Mouse (Mus musculus) intestine, embryonic 14.5 days (tissue): ENCODE data around the gene Xrcc5. TPM values are rescaled to one million over a fixed set of nuclear protein-coding genes. Genes with fewer than 3 reads are reported as not detected.

Source experiments
- ATAC-seq: fragments of 200-750 bp; cut with Nextera tagmentation; replicated peaks from 2 replicates; pipeline ENCODE4 v1.8.0; 2017; ENCODE audit warnings: low read depth, moderate number of reproducible peaks, moderate TSS enrichment, moderate library complexity; ENCODE audit not compliant: low FRiP score, low TSS enrichment
- DNase-seq: peaks from one replicate; pipeline ENCODE4 v3.0.0-alpha.2; 2018; ENCODE audit warnings: low spot score
- H3K27ac ChIP-seq: fragments of 300-500 bp; sonication (generic); 2 replicates; pipeline ENCODE4 v1.5.1; 2014; ENCODE audit warnings: low read depth, mild to moderate bottlenecking, control low read depth
- H3K27me3 ChIP-seq: fragments of 300-500 bp; sonication (generic); replicated peaks from 2 replicates; pipeline ENCODE4 v1.6.1; 2014; ENCODE audit warnings: low read length, control low read depth; ENCODE audit not compliant: control insufficient read depth, insufficient read depth
- H3K36me3 ChIP-seq: fragments of 300-500 bp; sonication (generic); 2 replicates; pipeline ENCODE4 v1.6.1; 2014; ENCODE audit warnings: low read length, control low read depth; ENCODE audit not compliant: control insufficient read depth, insufficient read depth
- H3K4me1 ChIP-seq: fragments of 300-500 bp; sonication (generic); replicated peaks from 2 replicates; pipeline ENCODE4 v1.6.1; 2014; ENCODE audit warnings: low read length, control low read depth, mixed read lengths; ENCODE audit not compliant: control insufficient read depth, insufficient read depth
- H3K4me2 ChIP-seq: fragments of 300-500 bp; sonication (generic); 2 replicates; pipeline ENCODE4 v1.6.1; 2014; ENCODE audit warnings: low read length
- H3K4me3 ChIP-seq: fragments of 300-500 bp; sonication (generic); 2 replicates; pipeline ENCODE4 v1.5.1; 2014; ENCODE audit warnings: low read depth, low read length, control low read depth, mixed read lengths
- H3K9ac ChIP-seq: fragments of 300-500 bp; sonication (generic); 2 replicates; pipeline ENCODE4 v1.6.1; 2014; ENCODE audit warnings: mild to moderate bottlenecking, low read length
- H3K9me3 ChIP-seq: fragments of 300-500 bp; sonication (generic); 2 replicates; pipeline ENCODE4 v1.6.1; 2016; ENCODE audit warnings: low read length, control low read depth; ENCODE audit not compliant: control insufficient read depth
- WGBS: fragments of 180-500 bp; shearing (Covaris S2); extraction: QIAGEN DNeasy Blood & Tissue Kit; methylation state at CpG from one replicate; pipeline ENCODE4 v1.1.7; 2014; 5-methylcytosine and 5-hydroxymethylcytosine counted together
- polyA plus RNA-seq: library from polyadenylated mRNA; unstranded; fragments of >200 nt; fragmentation: Nextera tagmentation; extraction: Ambion mirVana; gene quantifications from 2 replicates; pipeline ENCODE4 v1.2.1, GENCODE M21; 2014

The Xrcc5 gene
- polyA plus RNA-seq, 1 experiment from 2014 or later = 41.0 TPM

GRCm38 (mm10) chr1:72320759-72321158 lies 13.5 kb downstream of the Xrcc5 start:
- 89% methylated on average over 5 of the region's 5 CpGs for WGBS
- H3K4me1 ChIP-seq = no peaks in the 10 kb centered on the region
- ATAC-seq (no peak), DNase-seq (no peak)
- no peak overlapping the region for H3K4me3 ChIP-seq
- H3K4me2 ChIP-seq = no peak overlapping the region
- no peak overlapping the region for H3K27ac ChIP-seq
- no peaks in the 10 kb centered on the region for H3K27me3 ChIP-seq
- H3K9ac ChIP-seq = no peak overlapping the region
- H3K9me3 ChIP-seq = no peaks in the 10 kb centered on the region
- H3K36me3 ChIP-seq = peaks cover 73% of the 10 kb centered on the region

- Histone ChIP-seq H3K4me1 (no peaks in the 10 kb centered on the region), H3K4me2 (no peak overlapping the region), H3K27ac (no peak overlapping the region), H3K36me3 (peaks cover 76% of the 10 kb centered on the region), H3K27me3 (no peaks in the 10 kb centered on the region), H3K9ac (no peak overlapping the region), H3K4me3 (no peak overlapping the region), H3K9me3 (no peaks in the 10 kb centered on the region)
- ATAC-seq (no peak), DNase-seq (no peak)
- 93% methylated on average over 4 of the region's 4 CpGs for WGBS
Measured at GRCm38 (mm10) chr1:72323248-72323647, 16.0 kb downstream of the Xrcc5 start.

GRCm38 (mm10) chr1:72326162-72326821 lies 19.1 kb downstream of the Xrcc5 start:
- no peaks in the 10 kb centered on the region for H3K4me1 ChIP-seq
- H3K4me3 ChIP-seq = no peak overlapping the region
- ATAC-seq (no peak), DNase-seq (no peak)
- WGBS = 94% methylated on average over 11 of the region's 11 CpGs
- H3K9me3 ChIP-seq = no peaks in the 10 kb centered on the region
- H3K36me3 ChIP-seq = peaks cover 71% of the 10 kb centered on the region
- H3K27ac ChIP-seq = no peak overlapping the region
- no peak overlapping the region for H3K9ac ChIP-seq
- H3K27me3 ChIP-seq = no peaks in the 10 kb centered on the region
- H3K4me2 ChIP-seq = no peak overlapping the region

DNA sequence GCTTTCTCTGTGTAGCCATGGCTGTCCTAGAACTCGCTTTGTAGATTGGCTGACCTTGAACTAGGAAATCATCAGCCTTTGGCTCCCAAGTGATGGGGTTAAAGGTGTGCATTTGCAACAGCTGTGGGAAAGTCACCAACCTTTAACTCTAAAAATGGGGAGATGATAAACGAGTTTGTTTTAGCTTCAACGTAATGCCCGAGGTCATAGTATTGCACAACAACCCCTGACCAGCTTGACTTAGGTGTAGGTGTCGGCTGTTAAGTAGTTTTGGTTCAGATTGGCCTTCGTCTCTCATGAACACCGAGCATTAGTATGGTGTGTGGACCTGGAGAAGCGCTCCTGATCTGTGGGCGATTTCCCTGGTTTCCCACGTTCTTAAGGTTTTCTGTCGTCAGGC lies 27.6 kb downstream of the Xrcc5 start:
- Histone ChIP-seq H3K36me3 (peaks cover 60% of the 10 kb centered on the region), H3K9ac (no peak overlapping the region)
- WGBS = 88% methylated on average over 11 of the region's 11 CpGs

GRCm38 (mm10) chr1:72336780-72337179 lies 29.6 kb downstream of the Xrcc5 start:
- Histone ChIP-seq H3K9me3 (no peaks in the 10 kb centered on the region), H3K27me3 (no peaks in the 10 kb centered on the region), H3K4me1 (no peaks in the 10 kb centered on the region), H3K36me3 (peaks cover 61% of the 10 kb centered on the region), H3K9ac (no peak overlapping the region), H3K27ac (no peak overlapping the region), H3K4me3 (no peak overlapping the region), H3K4me2 (no peak overlapping the region)
- DNase-seq = no peak
- ATAC-seq = no peak
- 95% methylated on average over 8 of the region's 8 CpGs for WGBS

More for the DNA sequence above, 27.6 kb downstream of the Xrcc5 start:
- no peaks in the 10 kb centered on the region for H3K9me3 ChIP-seq
- ATAC-seq (no peak), DNase-seq (no peak)
- H3K4me3 ChIP-seq = no peak overlapping the region
- H3K4me2 ChIP-seq = no peak overlapping the region
- H3K27me3 ChIP-seq = no peaks in the 10 kb centered on the region
- H3K27ac ChIP-seq = no peak overlapping the region
- no peaks in the 10 kb centered on the region for H3K4me1 ChIP-seq

- no peaks in the 10 kb centered on the region for H3K27me3 ChIP-seq
- ATAC-seq (no peak), DNase-seq (no peak)
- H3K9ac ChIP-seq = no peak overlapping the region
- H3K36me3 ChIP-seq = peaks cover 61% of the 10 kb centered on the region
- WGBS = 89% methylated on average over 5 of the region's 5 CpGs
- H3K27ac ChIP-seq = no peak overlapping the region
- no peaks in the 10 kb centered on the region for H3K4me1 ChIP-seq
- no peak overlapping the region for H3K4me3 ChIP-seq
- H3K4me2 ChIP-seq = no peak overlapping the region
- H3K9me3 ChIP-seq = no peaks in the 10 kb centered on the region
Measured at GRCm38 (mm10) chr1:72338341-72338740, 31.1 kb downstream of the Xrcc5 start.

- peaks cover 70% of the 10 kb centered on the region for H3K36me3 ChIP-seq
- 87% methylated on average over 6 of the region's 6 CpGs for WGBS
Measured at GRCm38 (mm10) chr1:72347873-72348272, 40.7 kb downstream of the Xrcc5 start.

DNA sequence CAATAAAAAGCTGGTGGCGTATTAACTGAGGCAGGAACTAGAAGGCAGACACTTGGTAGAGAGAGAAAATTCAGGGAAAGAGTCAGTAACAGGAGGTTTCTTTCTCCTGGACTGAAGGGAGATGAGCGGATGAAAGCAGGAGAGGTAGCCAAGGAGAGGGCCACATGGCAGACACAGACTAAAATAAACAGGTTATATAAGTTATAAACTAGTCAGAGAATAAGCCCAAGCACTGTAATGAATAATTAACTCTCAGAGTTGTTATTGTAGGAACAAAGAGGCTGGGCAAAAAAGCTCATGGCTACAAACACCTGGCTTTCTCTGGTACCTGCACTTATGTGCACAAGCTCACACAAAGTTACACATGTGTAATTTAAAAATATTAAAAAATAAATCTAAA lies 47.6 kb downstream of the Xrcc5 start:
- H3K27ac ChIP-seq = no peak overlapping the region
- no peak overlapping the region for H3K9ac ChIP-seq
- no peaks in the 10 kb centered on the region for H3K27me3 ChIP-seq
- ATAC-seq = no peak
- 97% methylated on average over 2 of the region's 2 CpGs for WGBS
- no peak overlapping the region for H3K4me3 ChIP-seq
- no peaks in the 10 kb centered on the region for H3K4me1 ChIP-seq
- no peak for DNase-seq
- H3K36me3 ChIP-seq = peaks cover 46% of the 10 kb centered on the region
- H3K9me3 ChIP-seq = no peaks in the 10 kb centered on the region
- H3K4me2 ChIP-seq = no peak overlapping the region

More at GRCm38 (mm10) chr1:72347873-72348272, 40.7 kb downstream of the Xrcc5 start:
- H3K9me3 ChIP-seq = no peaks in the 10 kb centered on the region
- H3K27me3 ChIP-seq = no peaks in the 10 kb centered on the region
- no peaks in the 10 kb centered on the region for H3K4me1 ChIP-seq
- H3K4me3 ChIP-seq = no peak overlapping the region
- no peak overlapping the region for H3K4me2 ChIP-seq
- H3K27ac ChIP-seq = no peak overlapping the region
- ATAC-seq = no peak
- no peak overlapping the region for H3K9ac ChIP-seq
- no peak for DNase-seq

GRCm38 (mm10) chr1:72358216-72358615 lies 51.0 kb downstream of the Xrcc5 start:
- H3K27ac ChIP-seq = no peak overlapping the region
- WGBS = 94% methylated on average over 2 of the region's 2 CpGs
- H3K36me3 ChIP-seq = peaks cover 44% of the 10 kb centered on the region
- no peak overlapping the region for H3K4me2 ChIP-seq
- H3K27me3 ChIP-seq = no peaks in the 10 kb centered on the region
- H3K4me1 ChIP-seq = no peaks in the 10 kb centered on the region
- no peak overlapping the region for H3K9ac ChIP-seq
- no peaks in the 10 kb centered on the region for H3K9me3 ChIP-seq
- ATAC-seq (no peak), DNase-seq (no peak)
- H3K4me3 ChIP-seq = no peak overlapping the region
